Mouse (Mus musculus) erythroid progenitor cell, adult 5-6 weeks (primary cell): ENCODE results near the gene Tcf19. TPM values are rescaled to one million over a fixed set of nuclear protein-coding genes. Genes with fewer than 3 reads are reported as not detected.
"Not testable (repeated sequence)": the region's sequence is repeated elsewhere in the genome, so short reads cannot be mapped to it uniquely, and the experiment has no call there.

ENCODE experiments used
- ATAC-seq: replicated peaks from 2 replicates; pipeline ENCODE4 v1.8.0; 2016; ENCODE audit warnings: moderate number of reproducible peaks, mild to moderate bottlenecking, moderate TSS enrichment, inconsistent platforms; ENCODE audit not compliant: poor library complexity, low FRiP score, severe bottlenecking
- total RNA-seq, 2 experiments: library from RNA; stranded (forward) in 1 of 2; stranded (reverse) in 1 of 2; fragments of 150-400 nt in 1 of 2; fragments of 186-747, 209-891 nt in 1 of 2; gene quantifications; 2 replicates each; pipeline versions ENCODE4 v1.2.3 to v1.2.4; 2015 to 2017; ENCODE audit warnings: low replicate concordance in 2 of 2

Tcf19 gene
- total RNA-seq, 2 experiments from 2014 or later, result 49.9 to 103 TPM

- no peak for ATAC-seq
These were observed 20.8 kb upstream of the Tcf19 start for GRCm38 (mm10) chr17:35537421-35537820.

- peak; percentile 79 for ATAC-seq
These were observed 17.7 kb upstream of the Tcf19 start for GRCm38 (mm10) chr17:35534343-35534742.

- no peak for ATAC-seq
These were observed 16.3 kb upstream of the Tcf19 start, which contains the start of gene Psors1c2 for GRCm38 (mm10) chr17:35532901-35533300. Gene Psors1c2, plus strand, starts transcription at chr17:35533201.

GRCm38 (mm10) chr17:35532360-35532759, 15.7 kb upstream of the Tcf19 start:
- no peak for ATAC-seq

- no peak for ATAC-seq
These were observed 10.0 kb upstream of the Tcf19 start for GRCm38 (mm10) chr17:35526644-35527043.

- ATAC-seq, result no peak
These were observed 7.7 kb upstream of the Tcf19 start for GRCm38 (mm10) chr17:35524354-35524753.

- ATAC-seq, result no peak
These were observed 902 bp upstream of the Tcf19 start for GRCm38 (mm10) chr17:35517526-35517925.

GRCm38 (mm10) chr17:35515911-35516640, 548 bp downstream of the Tcf19 start:
- ATAC-seq, result no peak

GRCm38 (mm10) chr17:35514756-35515155, 1.9 kb downstream of the Tcf19 start:
- ATAC-seq, result no peak

- ATAC-seq, result 0 out of 2 replicates have a peak, but pooled peaks have one; percentile 23
These were observed 2.7 kb downstream of the Tcf19 start for GRCm38 (mm10) chr17:35513886-35514285.

GRCm38 (mm10) chr17:35512916-35513626, 3.6 kb downstream of the Tcf19 start:
- ATAC-seq, result no peak

GRCm38 (mm10) chr17:35509284-35509683, 7.3 kb downstream of the Tcf19 start:
- ATAC-seq, result no peak

GRCm38 (mm10) chr17:35508279-35508678, 8.3 kb downstream of the Tcf19 start:
- ATAC-seq, result not testable (repeated sequence)

GRCm38 (mm10) chr17:35507556-35508260, 8.9 kb downstream of the Tcf19 start:
- no peak for ATAC-seq

GRCm38 (mm10) chr17:35506881-35507280, 9.7 kb downstream of the Tcf19 start:
- ATAC-seq, result no peak

- ATAC-seq, result no peak
These were observed 10.8 kb downstream of the Tcf19 start, which contains the start of gene Pou5f1 for GRCm38 (mm10) chr17:35505776-35506175. Gene Pou5f1, plus strand, starts transcription at chr17:35506018.

GRCm38 (mm10) chr17:35504628-35505481, 11.8 kb downstream of the Tcf19 start:
- no peak for ATAC-seq

GRCm38 (mm10) chr17:35503849-35504248, 12.8 kb downstream of the Tcf19 start:
- no peak for ATAC-seq

- ATAC-seq, result no peak
These were observed 13.9 kb downstream of the Tcf19 start for GRCm38 (mm10) chr17:35502762-35503161.

- ATAC-seq, result no peak
These were observed 14.4 kb downstream of the Tcf19 start for GRCm38 (mm10) chr17:35502226-35502625.
